Mouse (Mus musculus) brown adipose tissue, adult 24 weeks (tissue): ENCODE measurements around the gene Btbd18. TPM values are rescaled to one million over a fixed set of nuclear protein-coding genes. Genes with fewer than 3 reads are reported as not detected.

Experiments
- H3K27ac ChIP-seq: fragments of 200-500 bp; replicated peaks from 2 replicates; pipeline ENCODE4 v1.5.1; 2012; ENCODE audit warnings: low read depth, mild to moderate bottlenecking, low read length
- H3K4me1 ChIP-seq: fragments of 200-500 bp; 2 replicates; pipeline ENCODE4 v1.6.1; 2012; ENCODE audit warnings: low read length, mixed read lengths; ENCODE audit not compliant: control insufficient read depth, insufficient read depth, insufficient read length
- H3K4me3 ChIP-seq: fragments of 200-500 bp; 2 replicates; pipeline ENCODE4 v1.5.1; 2012; ENCODE audit warnings: low read depth, mild to moderate bottlenecking, low read length, moderate library complexity; ENCODE audit not compliant: insufficient read depth
- polyA plus RNA-seq: library from polyadenylated mRNA; stranded (reverse); fragments of >200 nt; gene quantifications from 2 replicates; pipeline ENCODE4 v1.2.4, GENCODE M21; 2012; ENCODE audit not compliant: missing spikeins, insufficient read depth, insufficient read length

The Btbd18 gene
- not detected in 2 replicates for polyA plus RNA-seq

- no peaks in the 10 kb centered on the region for H3K4me1 ChIP-seq
- no peak within 1 kb of the TSS for H3K27ac ChIP-seq
- no peak within 1 kb of the TSS for H3K4me3 ChIP-seq
These were observed at the start of gene Btbd18 for GRCm38 (mm10) chr2:84658806-84659205. Gene Btbd18, plus strand, starts transcription at chr2:84659079.

DNA sequence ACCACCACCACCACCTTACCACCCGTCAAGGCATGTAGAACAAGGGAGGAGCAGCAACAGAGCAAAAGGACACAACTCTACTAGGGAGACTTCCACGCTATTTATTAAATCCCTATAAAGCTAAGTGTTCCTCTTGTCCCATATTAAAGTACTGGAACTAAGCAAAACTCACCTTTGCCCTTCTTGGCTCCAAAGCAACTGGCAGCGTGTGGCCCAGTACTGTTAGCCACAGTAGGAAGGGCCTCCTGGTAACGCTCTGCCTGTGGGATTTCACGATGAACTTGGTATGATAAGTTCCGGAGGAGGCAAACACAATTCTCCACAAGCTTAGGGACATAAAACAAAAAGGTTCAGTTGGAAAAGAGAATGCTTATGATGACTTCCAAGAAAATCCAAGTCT is 46.1 kb upstream of the Btbd18 start:
- no peaks in the 10 kb centered on the region for H3K4me1 ChIP-seq
- H3K27ac ChIP-seq = no peak overlapping the region
- H3K4me3 ChIP-seq = no peak overlapping the region

DNA sequence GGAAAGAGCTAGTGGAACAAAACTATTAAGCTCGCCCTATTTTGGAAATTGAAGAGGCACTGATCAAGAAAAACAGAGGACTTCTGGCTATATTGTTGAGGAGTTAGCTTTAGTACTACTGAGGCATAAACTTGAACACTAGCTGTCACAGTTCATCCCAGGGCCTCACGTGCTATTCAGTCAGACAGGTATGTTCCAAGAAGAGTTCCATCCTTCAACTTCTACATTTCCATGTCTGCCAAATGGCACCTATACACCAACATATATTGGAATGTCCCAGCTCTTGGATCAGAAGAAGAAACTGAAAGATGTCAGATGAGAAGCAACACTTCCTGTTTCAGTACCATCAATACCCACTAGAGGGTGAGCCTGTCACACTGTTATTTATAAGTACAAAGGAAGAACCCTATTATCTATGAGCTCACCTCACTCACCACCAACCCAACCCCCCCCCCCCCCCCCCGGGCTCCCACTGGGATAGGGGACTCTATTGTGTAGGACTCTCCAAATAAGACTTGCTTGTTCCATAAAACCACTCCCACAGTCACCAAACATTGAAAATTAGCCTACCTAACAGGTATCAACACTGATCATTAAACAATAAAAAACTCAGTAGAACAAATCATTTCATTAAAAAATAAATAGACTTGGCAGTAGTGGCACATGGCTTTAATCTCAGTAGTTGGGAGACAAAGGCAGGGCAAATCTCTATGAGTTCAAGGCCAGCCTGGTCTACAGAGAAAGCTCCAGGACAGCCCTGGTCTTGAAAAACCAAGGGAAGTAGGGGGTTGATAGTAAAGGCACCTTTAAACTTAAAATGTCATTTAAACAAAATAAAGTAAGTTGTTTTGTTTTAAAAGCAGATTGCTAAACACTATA is 41.0 kb upstream of the Btbd18 start:
- no peak overlapping the region for H3K27ac ChIP-seq
- peaks cover 9% of the 10 kb centered on the region for H3K4me1 ChIP-seq
- H3K4me3 ChIP-seq = no peak overlapping the region

DNA sequence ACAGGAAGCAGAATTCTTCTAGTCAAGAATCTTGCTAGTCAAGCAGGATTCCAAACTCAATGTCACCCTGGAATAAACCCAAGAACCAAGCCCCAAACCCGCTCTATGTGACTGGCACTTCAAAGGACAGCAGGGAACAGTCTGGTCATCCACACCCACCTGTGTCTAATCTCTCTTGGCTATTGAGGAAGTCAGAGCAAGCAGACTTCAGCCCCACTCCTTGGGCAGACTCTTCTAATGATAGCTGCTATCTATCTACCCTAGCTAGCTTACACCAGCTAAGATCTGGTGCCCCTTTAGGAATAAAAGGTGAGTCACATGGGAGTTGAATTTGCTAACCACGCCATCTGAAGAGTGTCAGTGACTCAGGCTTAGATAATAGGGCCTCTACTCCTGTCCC is 40.0 kb upstream of the Btbd18 start:
- peak overlapping the region; percentile 65 for H3K27ac ChIP-seq
- peaks cover 9% of the 10 kb centered on the region for H3K4me1 ChIP-seq
- H3K4me3 ChIP-seq = no peak overlapping the region

- Histone ChIP-seq H3K27ac (no peak overlapping the region), H3K4me1 (peaks cover 15% of the 10 kb centered on the region), H3K4me3 (no peak overlapping the region)
These were observed 39.1 kb upstream of the Btbd18 start for GRCm38 (mm10) chr2:84619646-84620340.

DNA sequence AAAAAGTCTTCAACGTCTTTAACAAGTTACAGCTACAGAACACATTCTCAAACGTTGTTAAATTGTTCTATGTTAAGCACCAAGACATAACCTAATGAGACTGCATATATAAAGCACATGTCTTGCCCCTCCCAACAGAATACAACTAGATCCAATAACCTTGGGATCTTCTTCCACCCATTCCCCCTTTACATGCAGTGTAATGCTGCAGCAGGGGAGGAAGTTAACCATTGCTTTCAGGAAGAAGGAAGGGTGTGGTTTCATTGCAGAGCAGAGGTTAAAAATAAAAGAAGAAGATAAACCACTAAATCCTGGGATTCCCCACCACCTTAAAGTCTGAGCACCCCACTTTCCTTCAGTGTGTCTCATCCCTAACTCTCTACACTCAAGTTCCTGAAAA is 36.2 kb upstream of the Btbd18 start:
- Histone ChIP-seq H3K4me3 (no peak overlapping the region), H3K4me1 (peaks cover 20% of the 10 kb centered on the region), H3K27ac (peak overlapping the region; percentile 88)

GRCm38 (mm10) chr2:84623428-84624119 is 35.3 kb upstream of the Btbd18 start:
- peak overlapping the region; percentile 88 for H3K27ac ChIP-seq
- peaks cover 22% of the 10 kb centered on the region for H3K4me1 ChIP-seq
- H3K4me3 ChIP-seq = no peak overlapping the region

- H3K4me3 ChIP-seq = no peak overlapping the region
- peak overlapping the region; percentile 27; the same call in 1 of the 2 replicates for H3K27ac ChIP-seq
- H3K4me1 ChIP-seq = peaks cover 19% of the 10 kb centered on the region
These were observed 34.7 kb upstream of the Btbd18 start for GRCm38 (mm10) chr2:84624201-84624600.

GRCm38 (mm10) chr2:84626366-84626975 is 32.4 kb upstream of the Btbd18 start:
- H3K4me1 ChIP-seq = peaks cover 13% of the 10 kb centered on the region
- no peak overlapping the region; the same call in 1 of the 2 replicates for H3K27ac ChIP-seq
- no peak overlapping the region for H3K4me3 ChIP-seq

- peaks cover 19% of the 10 kb centered on the region for H3K4me1 ChIP-seq
- no peak overlapping the region for H3K27ac ChIP-seq
- no peak overlapping the region for H3K4me3 ChIP-seq
These were observed 31.8 kb upstream of the Btbd18 start for GRCm38 (mm10) chr2:84627036-84627435.

DNA sequence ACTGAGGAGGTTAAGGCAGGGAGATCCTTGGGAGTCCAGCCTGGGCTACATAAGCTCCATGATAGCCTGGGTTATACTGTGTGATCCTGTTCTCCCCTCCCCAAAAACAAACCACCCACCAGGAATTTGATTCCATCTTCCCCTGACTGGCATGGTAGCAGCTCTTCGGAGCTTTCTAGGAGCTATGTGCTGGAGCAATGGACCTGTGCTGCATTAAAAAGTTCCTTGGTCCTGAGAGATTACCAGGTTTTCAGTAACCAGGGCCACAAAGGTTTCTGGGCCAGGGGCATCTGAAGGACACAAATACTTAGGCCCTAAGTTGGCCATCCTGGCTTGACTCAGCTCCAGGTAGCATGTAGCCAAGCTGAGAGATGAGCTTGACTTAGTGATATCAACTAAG is 26.9 kb upstream of the Btbd18 start:
- Histone ChIP-seq H3K4me3 (no peak overlapping the region), H3K4me1 (peaks cover 37% of the 10 kb centered on the region), H3K27ac (peak overlapping the region; percentile 98)

GRCm38 (mm10) chr2:84632999-84633398 is 25.9 kb upstream of the Btbd18 start:
- Histone ChIP-seq H3K27ac (peak overlapping the region; percentile 98), H3K4me3 (peak overlapping the region; percentile 21; the same call in 1 of the 2 replicates), H3K4me1 (peaks cover 43% of the 10 kb centered on the region)

DNA sequence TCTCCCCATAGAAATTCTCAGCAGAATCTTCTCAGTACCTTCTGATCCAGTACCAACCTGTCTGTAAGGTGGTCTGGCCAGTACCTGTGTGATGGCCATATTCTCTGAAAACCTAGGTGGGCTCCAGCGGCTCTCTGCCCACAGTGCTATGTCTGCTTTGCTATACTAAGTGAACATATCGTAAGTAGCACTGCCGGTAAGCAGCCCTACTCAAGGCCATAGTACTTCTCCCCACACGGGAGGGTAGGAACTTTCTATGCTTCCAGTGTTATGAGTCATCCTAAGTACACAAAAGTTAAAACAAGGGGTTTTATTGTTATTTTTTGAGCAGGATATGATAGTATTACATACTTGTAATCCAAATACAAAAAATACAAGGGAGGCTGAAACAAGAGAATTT is 24.9 kb upstream of the Btbd18 start:
- no peak overlapping the region; the same call in 1 of the 2 replicates for H3K4me3 ChIP-seq
- H3K4me1 ChIP-seq = peaks cover 40% of the 10 kb centered on the region
- H3K27ac ChIP-seq = peak overlapping the region; percentile 96

- H3K4me3 ChIP-seq = peak overlapping the region; percentile 9; the same call in 1 of the 2 replicates
- peaks cover 42% of the 10 kb centered on the region for H3K4me1 ChIP-seq
- peak overlapping the region; percentile 96 for H3K27ac ChIP-seq
These were observed 23.9 kb upstream of the Btbd18 start for GRCm38 (mm10) chr2:84634934-84635482.
